Mouse (Mus musculus): ENCODE results near the gene Heg1.

The Heg1 gene

DNA sequence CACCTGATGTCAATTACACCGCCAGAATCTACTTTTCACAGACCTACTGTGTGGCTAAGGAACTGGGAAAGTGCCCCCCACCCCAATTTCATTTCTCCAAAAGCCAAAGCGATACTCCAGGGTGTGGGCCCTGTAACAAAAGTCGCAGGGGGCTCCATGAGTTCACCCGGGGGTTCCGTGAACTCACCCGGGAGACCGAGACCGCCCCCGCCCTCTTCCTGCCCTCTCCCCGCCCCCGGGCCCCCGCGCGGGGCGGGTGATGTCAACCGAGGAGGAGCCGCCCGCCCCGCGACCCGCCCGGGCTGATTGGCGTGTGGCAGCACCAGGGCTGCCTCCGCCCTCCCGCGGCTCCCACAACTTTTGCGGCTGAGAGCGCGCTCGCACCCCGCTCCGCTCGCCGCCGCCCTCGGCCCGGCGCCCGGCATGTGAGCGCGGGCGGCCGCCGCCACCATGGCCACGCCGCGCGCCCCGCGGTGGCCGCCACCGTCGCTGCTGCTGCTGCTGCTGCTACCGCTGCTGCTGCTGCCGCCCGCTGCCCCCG, at the start of gene Heg1:
TSS of gene Heg1 (plus strand) at position 209 of the 541 bp plus-strand sequence.
- DNase-seq: peak; percentile 66

DNA sequence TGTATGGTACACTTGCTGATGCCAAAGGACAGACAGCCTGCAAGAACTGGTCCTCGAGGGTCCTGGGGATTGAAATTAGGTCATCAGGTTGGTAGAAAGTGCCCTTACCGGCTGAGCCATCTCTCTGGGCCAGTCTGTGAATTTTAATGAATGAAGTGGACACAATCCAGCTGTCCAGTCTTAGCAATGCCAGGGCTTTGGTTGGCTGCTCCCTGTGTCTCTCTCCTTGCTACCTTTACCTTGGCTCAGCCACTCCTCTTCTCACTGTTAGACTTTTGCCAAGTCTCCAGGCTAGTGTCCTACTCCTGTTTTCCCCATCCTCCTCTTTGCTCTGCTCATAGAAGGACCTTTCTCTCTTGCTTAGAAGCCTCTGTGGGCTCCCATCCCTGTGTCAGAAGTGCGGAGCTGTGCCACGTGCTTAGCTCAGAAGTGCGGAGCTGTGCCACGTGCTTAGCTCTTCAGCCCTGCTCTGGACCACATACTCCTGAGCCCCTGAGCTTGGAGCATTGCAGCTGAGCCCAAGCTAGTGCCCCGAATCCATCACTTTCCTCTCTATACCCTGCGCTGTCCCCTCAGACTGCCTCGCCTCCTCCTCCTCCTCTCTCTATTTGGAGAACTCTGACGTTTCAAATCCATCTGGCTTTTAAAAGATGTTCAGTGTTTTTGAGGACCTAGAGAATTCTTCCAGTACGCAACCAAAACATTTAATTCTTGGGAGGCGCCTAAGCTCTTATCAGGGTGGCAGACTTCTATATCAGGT, 48.2 kb upstream of the Heg1 start:
- no peak for DNase-seq

DNA sequence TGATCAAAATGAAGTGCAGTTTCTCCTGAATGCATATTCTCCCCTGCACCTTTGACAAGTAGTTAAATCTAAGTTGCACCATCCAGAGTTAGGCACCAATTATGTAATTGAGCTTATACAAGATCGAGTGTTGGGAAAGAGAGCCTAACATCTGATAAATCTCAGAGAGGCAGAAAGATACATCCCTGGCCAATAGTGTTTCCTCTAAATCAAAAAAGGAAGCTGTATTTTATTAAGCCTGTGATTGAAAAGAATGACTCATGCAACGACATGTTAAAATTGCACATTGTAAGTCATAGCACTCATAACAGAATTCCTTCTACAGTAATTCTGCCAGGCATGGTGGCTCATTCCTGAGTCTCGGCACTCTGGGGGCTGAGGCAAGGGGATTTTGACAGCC, 42.4 kb upstream of the Heg1 start:
- no peak for DNase-seq

DNA sequence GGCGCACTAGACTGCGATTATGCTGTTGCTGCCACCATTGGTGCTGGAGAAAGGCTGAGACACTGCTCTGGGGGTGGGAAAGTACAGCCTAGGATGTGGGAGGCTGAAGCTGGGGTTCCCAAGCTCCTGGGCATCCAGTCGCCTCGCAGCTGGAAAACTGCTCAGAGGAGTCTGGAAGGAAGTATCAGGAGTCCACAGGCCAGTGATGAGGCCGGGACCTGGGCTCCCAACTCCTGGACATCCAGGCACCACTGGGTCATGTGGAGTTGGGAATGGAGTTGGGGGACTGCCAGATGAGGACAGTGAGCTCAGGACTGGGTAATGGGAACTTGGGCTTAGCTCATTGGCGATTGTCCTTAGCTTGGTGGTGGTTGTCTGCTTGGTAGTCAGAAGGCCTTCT, 31.1 kb upstream of the Heg1 start:
- DNase-seq: no peak

DNA sequence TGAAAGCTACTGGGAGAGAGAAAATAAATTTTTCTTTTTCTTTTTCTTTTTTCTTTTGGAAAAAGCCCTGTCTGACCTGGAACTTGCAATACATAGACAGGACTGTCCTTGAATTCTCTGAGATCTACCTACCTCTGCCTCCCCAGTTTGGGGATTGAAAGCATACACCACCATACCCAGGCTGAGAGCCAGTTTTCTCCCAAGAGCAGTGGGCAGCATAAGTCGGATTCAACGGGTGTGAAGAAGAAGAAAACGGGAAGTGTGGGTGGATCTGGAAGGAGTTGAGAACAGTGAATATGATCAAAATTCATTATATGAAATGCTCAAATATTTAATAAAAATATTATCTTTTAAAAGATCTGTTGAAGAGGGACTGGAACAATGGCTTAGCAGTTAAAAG, 28.7 kb upstream of the Heg1 start:
- DNase-seq: no peak

DNA sequence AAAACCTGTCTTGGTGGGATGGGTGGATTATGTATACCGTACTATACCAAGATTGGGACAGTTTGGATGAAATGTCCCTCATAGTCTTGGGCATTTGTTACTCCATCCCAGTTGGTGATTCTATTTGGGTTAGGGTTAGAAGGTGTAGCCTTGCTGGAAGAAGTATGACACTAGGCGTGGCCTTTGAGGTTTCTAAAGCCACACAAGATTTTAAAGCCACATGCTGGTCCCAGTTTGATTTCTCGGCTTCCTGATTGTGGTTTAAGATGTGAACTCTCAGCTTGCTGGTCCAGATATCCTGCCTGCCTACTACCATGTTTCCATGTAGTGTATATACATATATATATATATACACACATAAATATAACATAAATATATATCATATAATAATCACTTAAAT, 27.0 kb upstream of the Heg1 start:
- no peak for DNase-seq

DNA sequence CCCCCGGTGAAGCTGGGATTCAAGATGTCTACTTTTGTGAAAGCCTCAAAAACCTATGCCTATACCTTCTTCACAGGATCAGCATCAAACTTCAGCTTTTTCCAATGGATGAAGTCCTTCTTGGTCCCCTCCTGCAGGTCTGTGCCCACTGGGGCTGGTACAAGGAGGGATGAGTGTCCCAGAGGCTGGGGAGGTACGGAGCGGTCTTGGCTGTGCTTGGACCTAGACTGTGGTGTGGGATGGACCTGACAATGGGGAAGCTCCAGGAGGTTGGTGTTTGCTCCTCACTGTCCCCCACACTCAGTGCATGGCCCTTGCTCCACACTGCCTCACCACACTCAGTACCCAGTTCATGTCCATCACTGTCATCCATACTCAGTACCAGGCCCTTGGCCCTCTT, 26.0 kb upstream of the Heg1 start:
- no peak for DNase-seq

DNA sequence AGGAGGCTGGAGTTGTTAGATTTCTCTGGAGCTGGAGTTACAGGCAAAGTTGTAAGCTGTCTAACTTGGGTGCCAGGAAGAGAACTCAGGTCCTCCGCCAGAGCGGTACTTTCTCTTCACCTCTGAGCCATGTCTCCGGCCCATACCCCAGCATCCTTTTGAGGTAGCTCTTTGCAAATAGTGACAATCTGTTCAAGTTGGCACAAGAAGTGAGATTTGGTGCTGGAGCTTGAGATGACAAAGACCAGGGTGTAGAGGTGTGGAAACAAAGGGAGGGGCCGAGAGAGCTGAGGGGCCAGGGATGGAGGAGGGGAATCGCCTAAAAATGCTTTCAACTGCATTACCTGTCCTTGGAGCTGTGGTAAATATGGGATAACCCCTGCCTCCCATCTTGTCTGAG, 24.6 kb upstream of the Heg1 start:
- peak; percentile 46 for DNase-seq

DNA sequence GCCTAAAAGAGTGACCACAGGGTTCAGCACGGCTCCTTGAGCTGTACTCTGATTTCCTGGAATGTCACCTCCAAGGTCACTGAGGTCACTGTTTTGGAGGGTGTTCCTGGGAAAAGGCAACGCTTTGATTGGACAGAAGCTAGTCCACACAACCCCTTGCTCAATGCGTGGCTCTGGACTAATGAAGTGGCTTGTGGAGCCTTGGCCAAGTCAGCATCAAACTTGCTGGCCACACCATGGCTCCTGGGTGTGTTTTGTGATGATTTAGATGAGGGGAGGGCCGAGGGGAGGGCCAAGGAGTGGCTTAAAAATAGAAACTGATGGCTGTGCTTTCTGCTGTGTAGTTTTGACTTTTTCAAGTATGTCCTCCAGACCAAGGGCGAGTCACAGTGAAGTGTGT, 24.0 kb upstream of the Heg1 start:
- no peak for DNase-seq

DNA sequence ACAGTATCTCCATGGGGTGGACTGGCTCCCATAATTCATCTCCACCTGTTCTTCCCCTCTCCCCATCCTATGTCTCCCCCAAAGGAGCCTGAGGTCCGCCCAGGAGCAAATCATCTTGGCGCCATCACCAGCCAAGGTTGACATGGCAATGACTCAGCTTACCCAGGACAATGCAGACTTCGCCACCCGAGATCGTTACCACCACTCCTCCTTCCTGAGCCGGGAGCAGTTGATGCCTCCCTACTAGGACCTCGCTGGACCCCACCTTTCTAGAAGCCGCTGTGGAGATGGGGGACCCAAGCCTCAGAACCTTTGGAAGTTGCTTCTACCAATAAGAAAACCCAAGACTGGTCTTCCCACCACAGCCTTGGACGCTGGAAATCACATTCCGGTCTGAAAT, 21.3 kb upstream of the Heg1 start:
- no peak for DNase-seq

DNA sequence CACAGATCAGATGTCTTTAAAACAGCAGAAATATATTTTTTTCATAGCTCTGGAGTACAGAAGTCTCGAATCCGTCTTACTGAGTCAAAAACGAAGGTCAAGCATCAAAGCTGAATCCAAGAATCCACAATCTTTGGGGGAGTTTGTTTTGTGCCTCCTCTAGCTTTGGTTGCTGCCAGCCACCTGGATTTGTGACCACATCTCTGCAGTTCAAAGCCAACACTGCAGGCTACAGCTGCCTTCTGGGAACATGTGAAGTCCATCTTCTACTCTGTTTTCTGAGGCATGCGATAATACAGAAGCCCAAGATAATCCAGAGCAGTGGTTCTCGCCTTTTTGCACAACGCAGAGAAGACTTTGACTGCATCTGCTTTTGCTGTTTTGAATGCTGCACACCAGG, 17.9 kb upstream of the Heg1 start:
- DNase-seq: no peak

DNA sequence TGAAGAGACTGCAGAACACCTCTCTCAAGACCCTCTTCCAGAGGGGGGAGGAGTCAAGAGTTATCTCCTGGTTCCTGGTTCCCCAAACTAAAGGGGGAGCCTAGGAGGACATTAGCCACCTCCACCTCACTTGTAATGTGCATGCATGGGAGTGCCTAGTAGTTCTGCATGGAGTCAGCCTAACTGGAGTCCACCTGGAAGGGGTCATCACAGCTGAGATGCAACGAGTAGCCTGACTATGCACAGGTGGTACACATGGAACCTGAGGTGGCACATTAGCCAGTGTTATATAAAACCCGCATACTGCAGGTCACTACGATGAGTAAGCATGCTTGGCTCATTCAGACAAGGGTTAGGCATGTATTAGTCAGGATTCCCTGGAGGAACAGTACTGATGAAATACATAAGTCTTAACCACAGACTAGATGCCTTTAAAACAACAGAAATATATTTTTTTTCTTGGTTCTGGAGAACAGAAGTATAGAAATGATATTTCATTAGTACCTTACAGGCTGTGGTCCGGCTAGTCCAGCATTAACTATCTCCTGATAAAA, 17.1 kb upstream of the Heg1 start:
- no peak for DNase-seq

DNA sequence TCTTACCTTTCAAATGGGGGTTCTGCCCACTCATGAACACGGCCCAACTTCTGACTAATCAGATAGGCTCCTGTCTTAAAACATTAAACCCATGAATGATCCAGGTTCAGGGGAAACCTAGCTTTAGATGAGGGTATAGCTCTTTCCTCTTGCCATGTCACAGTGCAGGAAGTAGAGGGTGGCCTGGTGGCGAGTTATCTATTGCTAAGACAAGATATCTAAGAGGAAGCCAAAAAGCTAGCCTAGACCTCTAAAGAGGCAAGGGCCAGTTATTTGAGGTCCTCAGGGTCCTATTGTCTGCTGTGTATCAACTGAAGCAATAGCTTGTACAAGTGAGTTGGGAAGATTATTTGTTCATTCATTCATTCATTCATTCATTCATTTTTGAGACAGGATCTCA, 15.7 kb upstream of the Heg1 start:
- no peak for DNase-seq

DNA sequence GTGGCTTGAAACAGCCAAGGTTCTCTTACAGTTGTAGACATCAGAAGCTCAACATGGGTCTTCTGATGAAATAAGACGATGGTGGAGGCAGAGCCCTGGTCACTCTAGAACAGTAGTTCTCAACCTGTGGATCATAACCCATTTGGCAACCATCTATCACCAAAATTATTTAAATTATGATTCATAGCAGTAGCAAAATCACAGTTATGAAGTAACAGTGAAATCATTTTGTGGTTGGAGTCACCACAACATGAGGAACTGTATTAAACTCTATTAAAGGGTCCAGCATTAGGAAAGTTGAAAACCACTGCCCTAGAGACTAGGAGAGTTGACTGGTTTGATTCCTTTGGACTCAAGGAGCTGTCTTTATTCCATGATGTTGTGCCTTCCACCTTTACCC, 15.1 kb upstream of the Heg1 start:
- no peak for DNase-seq

DNA sequence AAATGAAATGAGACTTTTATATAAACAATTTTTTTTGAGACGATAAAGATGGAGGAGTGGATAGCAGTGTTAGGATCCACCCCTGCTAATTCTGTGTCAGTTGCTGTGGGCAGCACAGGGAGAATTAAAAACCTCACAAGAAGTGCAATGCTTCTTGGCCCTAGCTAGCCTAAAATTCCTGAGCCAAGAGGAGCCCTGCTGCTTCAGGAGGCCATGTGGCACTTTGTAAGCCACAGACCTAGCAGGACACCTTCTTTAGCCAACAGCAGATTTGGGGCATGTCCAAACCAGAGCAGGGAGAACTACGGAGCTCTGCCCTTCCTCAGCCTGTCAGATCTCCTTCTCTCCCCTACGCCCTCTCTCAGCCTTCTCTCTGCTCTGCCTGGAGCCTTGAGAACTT, 13.8 kb upstream of the Heg1 start:
- peak; percentile 88 for DNase-seq

DNA sequence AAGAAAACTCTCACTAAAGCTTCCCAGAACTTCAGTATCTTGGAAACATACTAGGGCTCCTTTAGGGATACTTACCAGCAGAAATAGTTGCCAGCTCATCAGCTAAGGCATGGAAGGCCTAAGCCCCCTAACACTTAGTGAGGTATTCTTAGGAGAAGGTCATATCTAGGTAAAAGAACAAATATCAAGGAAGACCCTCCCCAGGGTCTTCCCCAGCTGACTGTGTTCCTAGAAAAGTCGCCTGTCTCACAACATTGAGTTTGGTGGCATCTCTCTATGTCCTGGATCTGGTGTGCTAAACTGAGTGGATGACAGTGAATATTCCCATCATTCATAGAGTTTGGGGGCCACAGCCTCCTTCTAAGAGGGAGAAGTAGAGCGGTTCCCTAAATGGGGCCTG, 13.2 kb upstream of the Heg1 start:
- no peak for DNase-seq

DNA sequence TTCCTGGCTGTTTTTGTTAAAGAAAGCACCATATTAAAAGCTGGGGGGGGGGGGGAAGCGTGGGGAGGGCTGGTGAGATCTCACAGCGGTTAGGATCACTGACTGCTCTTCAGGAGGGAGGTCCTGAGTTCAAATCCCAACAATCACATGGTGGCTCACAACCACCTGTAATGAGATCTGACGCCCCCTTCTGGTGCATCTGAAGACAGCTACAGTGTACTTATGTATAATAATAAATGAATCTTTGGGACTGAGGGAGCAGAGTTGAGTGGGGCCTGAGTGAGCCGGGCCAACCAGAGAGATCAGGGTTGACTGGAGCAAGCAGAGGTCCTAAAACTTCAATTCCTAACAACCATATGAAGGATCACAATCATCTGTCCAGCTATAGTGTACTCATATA, 12.0 kb upstream of the Heg1 start:
- DNase-seq: no peak

DNA sequence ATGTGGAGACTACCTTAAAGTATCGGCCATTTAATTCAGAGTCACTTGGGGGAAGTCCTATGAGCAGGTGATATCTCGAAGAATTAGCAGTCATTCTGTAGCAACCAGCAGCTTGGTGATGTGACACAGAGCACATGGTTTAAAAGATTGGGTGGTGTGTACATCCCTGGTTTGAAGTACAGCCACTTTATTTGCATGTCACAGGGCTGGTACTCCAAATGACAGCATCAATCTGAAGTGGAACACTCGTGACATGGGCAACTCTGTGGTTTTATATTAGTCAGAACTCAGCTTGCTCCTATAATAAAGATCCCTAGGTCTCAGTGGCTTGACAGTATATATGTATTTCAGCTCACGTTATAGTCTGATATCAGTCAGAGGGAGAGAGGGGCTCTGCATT, 11.5 kb upstream of the Heg1 start:
- no peak for DNase-seq

DNA sequence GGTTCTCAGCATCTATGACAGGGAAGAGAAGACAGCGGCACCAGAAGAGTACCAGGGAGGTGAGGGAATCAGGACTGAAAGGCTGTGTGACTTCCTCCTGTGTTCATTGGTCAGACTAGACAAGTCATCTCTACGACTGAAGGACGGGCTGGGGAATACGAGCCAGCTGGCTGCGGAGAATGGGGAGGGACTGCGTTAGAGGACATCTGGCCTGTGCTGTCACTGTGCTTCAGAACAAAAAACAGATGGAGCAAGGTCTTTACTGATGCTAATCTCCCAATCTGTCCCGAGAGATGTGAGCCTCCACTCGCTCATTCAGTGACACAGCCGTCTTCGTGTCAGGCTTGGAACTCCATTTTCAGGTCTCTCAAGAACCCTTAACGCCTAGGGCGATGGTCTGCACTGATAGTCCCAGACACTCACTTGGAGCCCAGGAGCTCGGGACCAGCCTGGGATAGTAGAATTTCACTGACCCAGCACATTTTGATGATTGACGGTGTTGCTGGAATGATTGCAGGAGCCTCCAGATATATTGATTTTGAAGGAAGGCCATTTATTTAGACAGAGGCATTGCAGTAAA, 10.6 kb upstream of the Heg1 start:
- no peak for DNase-seq

DNA sequence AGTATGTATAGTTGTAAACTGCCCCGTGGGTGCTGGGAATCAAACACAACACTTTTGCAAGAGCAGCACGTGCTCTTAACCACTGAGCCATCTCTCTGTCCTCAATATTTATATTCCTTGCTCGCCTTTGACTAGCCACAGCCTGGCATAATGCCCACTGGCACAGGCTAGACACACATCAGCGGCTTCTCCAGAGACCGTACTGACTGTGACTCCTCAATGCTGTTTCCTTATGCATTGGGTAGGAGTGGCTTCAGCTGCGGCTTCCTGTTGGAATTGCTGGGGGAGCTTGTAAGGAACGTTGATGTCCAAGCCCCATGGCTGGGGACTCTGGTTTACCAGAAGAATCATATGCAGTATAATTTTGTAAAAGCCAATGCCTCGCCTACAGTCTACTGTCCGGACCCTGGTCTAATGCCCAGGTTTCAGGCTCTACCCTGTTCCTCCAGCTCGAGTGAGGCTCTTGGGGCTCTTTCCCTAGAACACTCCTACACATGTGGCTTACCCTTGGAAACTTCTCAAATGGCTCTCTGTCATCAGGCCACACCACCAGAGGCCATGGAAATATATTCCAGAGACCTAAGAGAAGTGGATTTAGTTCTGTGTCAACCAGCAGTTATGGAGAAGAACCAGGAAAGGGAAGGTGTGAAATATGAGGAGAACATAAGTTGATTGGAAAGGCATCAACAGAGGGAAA, 8.9 kb upstream of the Heg1 start:
- no peak for DNase-seq

DNA sequence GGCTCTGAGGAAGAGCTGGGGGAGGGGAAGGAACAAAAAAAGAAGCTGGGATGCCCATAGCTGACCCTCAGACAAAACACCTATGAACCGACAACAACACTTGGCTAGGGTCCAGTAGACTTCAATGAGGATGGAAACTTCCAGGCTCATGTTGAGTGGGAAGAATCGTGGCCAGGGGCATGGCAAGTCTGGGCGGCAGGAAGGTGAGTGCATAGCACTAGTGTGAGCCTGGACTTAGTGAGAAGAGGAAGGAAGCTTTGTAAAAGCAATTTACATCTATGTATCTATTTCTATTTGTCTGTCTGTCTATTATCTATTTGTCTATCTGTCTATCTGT, 8.4 kb upstream of the Heg1 start:
- no peak for DNase-seq

DNA sequence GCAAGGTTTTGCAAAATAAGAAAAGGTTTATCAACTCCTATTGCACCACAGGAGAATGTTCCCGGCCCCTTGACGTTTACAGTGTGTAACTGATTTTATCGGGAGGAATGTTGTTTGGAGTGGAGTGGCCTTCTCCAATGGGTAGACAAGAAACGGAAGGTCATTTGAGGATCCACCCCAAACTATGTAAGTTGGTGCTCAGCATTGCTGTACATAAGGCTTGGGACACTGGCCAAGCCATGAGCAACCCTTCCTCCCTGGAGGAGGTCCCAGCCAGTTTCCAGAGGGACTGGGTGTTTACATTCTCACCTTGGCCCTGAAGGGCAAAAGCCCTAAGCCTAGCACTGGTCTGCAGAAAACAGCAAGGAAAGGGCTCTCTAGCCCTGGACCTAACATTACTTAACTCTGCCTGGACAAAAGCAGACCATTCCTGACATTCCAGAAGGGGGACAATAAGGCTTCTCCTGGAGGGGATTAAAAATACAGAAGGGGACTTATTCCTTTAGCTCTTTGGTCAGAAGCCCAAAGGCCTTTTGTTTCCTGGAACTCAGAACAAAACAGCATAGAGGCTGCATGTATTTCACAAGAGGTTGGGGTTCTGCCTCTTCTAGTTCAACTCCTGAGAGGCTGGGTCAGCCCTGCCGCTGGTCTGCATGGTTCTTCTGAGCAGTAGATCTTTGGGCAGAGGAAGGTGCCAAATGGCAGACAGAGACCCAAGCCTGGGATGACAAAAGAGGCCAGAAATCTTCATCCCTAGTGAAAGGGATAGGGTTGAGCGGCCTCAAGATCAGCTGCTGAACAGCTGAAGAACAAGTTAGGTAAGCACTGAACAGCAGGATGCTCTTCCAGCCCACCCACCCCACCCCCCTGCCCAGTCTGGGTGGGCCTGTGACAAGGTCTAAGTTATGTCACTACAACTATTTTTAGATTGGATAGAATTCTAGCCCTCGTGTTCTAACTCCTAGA, 7.5 kb upstream of the Heg1 start:
- no peak for DNase-seq

DNA sequence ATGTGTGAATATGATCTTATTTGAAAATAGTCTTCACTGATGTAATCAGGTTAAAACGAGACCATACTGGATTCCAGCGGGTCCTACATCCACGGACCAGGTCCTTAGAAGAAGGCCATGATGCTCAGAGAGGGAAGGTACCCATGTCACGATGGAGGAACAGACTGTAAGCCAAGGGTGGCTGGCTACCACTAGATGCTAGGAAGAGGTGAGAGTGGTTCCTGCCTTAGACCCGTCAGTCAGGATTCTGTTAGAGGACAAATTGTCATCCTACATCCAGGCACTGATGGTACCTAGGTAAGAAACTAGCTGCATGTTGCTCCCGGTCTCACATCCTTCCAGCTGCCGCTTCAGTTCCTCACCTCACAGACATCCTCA, 6.9 kb upstream of the Heg1 start:
- DNase-seq: no peak

All from cerebellum, adult 11 months (tissue).